Mouse (Mus musculus): ENCODE measurements around the gene Cnot8.

DNA sequence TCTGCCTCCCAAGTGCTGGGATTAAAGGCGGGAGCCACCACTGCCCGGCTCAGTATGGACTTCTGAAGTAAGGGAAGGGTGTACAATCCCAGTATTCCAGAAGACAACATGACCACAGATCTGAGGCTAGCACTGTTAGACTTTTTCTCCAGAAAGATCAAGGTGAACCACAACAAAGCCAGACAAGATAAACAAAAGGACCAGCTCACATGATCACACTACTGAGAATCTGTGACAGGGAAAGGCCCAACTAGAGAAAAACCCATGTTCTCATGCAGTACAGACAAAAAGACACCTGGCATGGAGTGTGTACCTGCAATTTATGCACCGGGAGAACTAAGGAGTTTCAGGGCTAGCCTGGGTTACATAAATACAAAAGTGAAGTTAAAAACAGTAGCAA is 28.1 kb downstream of the Cnot8 start:
- TF ChIP-seq CTCF (IDR thresholded peaks at IDR 0.05; ENCODE audit: low read depth) (no peak), EP300 (IDR thresholded peaks at IDR 0.05; ENCODE audit: low read depth) (no peak)

All from liver, postnatal 0 days (tissue).